Mouse (Mus musculus): Measurements from ENCODE around the gene Dlgap5.

Dlgap5 gene

GRCm38 (mm10) chr14:47417775-47418665 is at the start of gene Dlgap5:
Gene Dlgap5 (minus strand): TSS chr14:47418407.
- CTCF ChIA-PET, result interaction anchor here (0.7 to 1.1 kb wide), 2 partner anchors 32 to 42 kb away, joined by 3 to 4 read pairs; partner anchors contain the start of gene Fbxo34

- CTCF ChIA-PET, result no interaction called here
These were observed 47.4 kb upstream of the Dlgap5 start for GRCm38 (mm10) chr14:47465468-47466175.

DNA sequence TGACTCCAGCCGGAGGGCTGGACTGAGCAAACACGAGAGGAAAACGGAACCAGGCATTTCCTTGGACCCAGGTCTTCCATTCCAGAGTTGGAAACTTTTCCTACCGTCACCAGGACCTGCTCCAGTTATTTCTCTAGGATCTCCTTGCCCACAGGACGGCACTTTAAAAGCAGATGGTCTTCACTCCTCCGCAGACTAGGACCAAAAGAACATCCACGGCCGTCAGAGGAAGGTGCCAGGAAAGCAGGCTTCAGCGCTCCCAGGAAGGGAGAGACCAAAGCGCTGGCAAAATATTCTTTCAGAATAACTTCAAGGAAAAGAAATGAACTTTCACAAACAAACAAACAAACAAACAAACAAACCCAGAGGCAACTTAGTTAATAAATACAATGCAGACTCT is 46.2 kb upstream of the Dlgap5 start:
- CTCF ChIA-PET, result no interaction called here

DNA sequence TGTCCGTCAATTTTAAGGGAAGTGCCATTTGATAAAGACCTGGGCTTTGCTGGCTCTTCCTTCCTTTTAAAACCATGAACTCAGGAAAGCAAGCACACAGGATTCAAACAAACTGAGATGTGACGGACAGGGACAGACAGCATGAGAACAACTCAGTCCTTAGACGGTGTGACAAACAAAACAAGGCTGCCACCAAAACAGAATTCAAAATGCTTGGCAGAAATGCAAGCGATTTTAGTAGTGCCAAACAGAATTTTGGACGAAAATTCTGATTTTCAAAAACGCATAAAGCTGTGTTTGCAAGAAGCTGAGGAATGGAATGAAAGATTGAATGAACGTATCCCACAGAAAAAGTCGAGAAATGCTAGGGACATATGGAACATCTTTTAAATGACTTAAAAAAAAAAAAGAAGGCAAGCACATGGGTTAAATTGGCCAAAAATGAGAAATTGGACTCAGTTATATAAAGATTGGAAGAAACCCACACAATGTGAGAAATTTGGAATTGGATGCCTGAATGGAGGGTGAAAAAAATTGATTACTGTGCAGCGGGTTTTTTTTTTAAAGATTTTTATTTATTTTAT is 44.8 kb upstream of the Dlgap5 start:
- CTCF ChIA-PET, result no interaction called here

DNA sequence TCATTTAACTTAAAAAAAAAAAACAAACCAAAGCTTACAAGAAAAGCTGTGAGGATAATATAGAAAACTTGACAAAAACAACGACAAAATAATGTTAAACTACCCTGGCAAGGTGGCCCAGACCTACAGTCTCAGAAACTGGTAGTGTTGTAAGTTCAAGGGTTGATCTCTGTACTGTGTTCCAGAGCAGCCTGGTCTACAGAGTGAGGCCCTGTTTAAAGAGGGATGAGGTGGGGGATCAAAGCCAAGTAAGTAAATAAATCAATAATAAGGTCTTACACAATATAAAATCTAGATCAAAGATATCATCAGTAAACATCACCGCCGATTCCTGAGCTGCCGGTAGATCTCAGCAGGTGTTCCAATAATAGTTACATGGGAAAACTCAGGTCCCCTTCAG is 44.2 kb upstream of the Dlgap5 start:
- CTCF ChIA-PET, result no interaction called here

GRCm38 (mm10) chr14:47461997-47462396 is 43.8 kb upstream of the Dlgap5 start:
- CTCF ChIA-PET, result no interaction called here

DNA sequence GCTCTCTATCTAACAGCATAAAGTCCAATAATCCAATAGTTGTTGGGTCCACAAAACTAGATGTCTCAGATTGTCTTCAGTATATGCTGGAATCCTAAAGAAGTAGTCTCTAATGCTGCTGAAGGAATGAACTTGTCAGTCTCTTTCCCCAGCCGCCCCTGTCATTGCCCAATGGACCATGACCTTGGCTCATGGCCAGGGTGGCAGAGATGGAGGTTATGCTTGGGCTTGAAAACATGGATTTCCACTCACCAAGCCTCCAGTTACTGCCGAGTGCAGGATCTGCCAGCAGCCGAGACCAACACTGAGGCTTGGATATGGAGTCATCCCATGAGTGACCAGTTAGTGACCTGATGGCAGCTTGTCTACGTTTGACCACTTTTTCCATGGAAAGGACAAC is 41.3 kb upstream of the Dlgap5 start:
- CTCF ChIA-PET, result no interaction called here

DNA sequence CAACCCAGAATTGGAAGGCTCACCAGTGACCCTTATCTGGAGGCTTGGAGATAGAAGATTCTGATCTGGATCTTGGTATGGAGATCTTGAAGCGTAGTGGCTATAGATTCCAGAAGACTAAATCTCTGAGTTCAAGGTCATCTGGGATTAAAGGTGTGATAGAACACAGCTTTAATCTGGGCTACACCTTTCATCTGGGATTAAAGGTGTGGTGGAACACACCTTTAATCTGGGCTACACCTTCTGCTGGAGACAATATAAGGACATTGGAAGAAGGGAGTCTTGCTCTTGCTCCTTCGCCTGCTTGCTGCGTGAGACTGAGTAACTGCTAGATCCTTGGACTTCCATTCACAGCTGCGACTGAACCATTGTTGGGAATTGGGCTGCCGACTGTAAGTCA is 31.9 kb upstream of the Dlgap5 start, which contains the start of gene Fbxo34:
TSS of gene Fbxo34 (plus strand) at position 301 of the 400 bp plus-strand sequence.
- CTCF ChIA-PET, result interaction anchor here (0.9 kb wide), 1 partner anchor 32 kb away, joined by 3 read pairs; no protein-coding TSS in a partner anchor

DNA sequence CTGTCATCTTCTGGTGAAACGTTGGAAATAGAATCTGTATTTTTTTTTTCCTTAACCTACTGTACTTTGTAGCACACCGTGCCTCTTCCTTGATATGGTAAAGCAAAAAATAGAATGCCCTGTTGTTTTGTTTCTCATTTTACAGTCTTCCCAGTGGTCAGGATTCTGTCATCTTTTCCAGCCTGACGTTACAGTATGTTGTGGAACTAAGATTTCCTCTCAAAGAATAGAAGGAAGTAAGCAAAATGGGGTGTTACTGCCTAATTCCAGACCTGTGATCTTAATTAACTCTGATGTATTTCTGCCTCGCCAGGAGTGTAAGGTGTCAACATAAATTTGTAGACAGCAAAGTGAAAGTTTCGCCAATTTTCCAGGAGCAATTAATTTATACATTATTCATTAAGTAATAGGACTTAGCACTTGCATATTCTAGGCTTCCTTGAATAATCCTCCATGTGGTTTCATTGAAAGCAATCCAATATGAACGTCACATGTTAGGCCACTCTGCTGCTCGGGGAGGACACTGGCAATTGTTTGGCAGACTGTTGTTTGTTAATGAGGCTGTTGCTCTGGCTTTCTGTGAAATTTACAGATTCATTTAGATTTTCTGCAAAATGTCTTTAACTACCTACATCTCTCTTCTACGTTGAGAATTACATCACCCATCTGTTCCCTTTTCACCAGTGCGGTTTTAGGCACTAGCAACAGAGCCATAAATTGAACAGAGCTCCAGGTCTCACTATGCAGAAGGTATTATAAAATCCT is 27.3 kb upstream of the Dlgap5 start:
- CTCF ChIA-PET, result interaction anchor here (0.7 kb wide), 1 partner anchor 8 kb away, joined by 3 read pairs; no protein-coding TSS in a partner anchor

GRCm38 (mm10) chr14:47444907-47445306 is 26.7 kb upstream of the Dlgap5 start:
- CTCF ChIA-PET, result interaction anchor here (0.7 kb wide), 2 partner anchors 8 to 9 kb away, joined by 3 to 4 read pairs; no protein-coding TSS in a partner anchor

DNA sequence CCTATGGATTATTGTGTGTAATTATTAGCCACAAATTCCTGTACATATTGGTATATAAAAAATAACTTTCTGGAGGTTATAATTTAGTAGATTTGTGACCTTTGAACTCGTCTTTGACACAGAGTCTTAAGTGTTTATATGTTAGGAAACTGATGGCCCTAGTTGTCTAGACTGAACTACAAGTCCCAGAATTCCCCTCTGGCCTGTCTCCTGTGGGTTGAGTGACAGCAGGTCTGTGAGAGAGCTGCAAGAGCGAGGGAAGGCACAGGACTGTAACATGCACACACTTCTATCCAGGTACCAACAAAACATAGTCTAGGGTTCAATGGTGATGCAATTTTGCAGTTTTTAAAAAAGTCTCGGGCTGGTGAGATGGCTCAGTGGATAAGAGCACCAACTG is 20.7 kb upstream of the Dlgap5 start:
- CTCF ChIA-PET, result no interaction called here

GRCm38 (mm10) chr14:47432987-47433386 is 14.8 kb upstream of the Dlgap5 start:
- CTCF ChIA-PET, result no interaction called here

DNA sequence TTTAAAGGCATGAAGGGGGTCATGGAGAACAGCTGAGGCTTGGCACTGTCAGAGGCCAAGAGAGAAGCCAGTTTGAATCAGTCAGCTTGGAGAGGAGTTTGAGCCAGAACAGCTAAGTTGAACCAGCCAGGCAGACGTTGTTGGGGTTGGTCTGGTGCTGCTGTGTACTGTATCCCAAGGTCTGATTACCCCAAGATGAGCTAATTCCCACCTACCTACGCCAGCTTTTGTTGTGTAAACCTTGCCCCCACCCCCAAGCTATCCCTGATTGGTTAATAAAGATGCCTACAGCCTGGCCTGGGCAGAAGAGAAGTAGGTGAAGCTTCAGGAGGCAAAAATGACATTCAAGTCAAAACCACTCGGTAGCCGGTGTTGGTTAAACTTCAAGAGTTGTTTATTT is 4.3 kb upstream of the Dlgap5 start:
- CTCF ChIA-PET, result no interaction called here

- CTCF ChIA-PET, result no interaction called here
These were observed 3.4 kb upstream of the Dlgap5 start for GRCm38 (mm10) chr14:47421606-47422005.

GRCm38 (mm10) chr14:47419723-47420276 is 1.6 kb upstream of the Dlgap5 start:
- CTCF ChIA-PET, result no interaction called here

- CTCF ChIA-PET, result no interaction called here
These were observed 923 bp upstream of the Dlgap5 start for GRCm38 (mm10) chr14:47419034-47419625.

DNA sequence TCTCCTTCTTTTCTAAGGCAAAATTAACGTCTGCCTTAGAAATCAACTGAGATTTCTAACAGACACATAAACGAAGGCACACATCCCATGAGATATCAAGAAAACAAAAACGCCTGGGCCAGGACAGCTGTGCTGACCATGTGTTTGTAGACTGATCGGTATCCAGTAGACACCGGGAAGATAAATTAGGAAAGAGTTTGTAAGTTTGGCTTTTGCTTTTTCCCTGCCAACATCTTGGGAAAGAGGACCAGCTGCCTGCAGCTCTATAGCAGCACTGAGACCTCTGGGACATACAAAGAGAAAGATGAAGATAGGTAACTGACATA is 422 bp upstream of the Dlgap5 start:
- CTCF ChIA-PET, result no interaction called here

GRCm38 (mm10) chr14:47417346-47417745 is 861 bp downstream of the Dlgap5 start:
- CTCF ChIA-PET, result interaction anchor here (1.1 kb wide), 1 partner anchor 33 kb away, joined by 3 read pairs; the partner anchor contains the start of gene Fbxo34

GRCm38 (mm10) chr14:47406000-47406399 is 12.2 kb downstream of the Dlgap5 start:
- CTCF ChIA-PET, result interaction anchor here (0.6 kb wide), 1 partner anchor 71 kb away, joined by 5 read pairs; no protein-coding TSS in a partner anchor

DNA sequence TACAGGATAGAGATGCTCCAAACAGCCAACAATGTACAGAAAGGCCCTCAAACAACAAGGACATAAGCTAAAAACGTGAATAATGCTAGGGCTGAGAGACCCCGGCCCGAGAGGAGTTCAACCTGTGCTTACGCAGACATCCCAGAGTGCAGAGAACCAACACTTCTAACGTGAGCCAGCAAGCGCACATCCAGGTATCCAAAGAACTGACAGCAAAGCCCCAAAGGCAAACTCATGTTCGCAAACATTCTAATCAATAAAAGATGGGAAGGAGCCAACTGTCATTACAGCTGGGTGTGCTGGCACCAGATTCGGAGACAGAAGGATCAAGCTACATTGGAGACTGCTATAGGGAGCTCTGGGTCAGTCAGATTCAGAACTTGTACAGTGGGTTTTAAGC is 15.5 kb downstream of the Dlgap5 start:
- CTCF ChIA-PET, result no interaction called here

GRCm38 (mm10) chr14:47396165-47396652 is 22.0 kb downstream of the Dlgap5 start:
- CTCF ChIA-PET, result interaction anchor here (0.6 to 2.1 kb wide), 5 partner anchors 15 to 282 kb away, joined by 3 to 7 read pairs (median 3); no protein-coding TSS in a partner anchor
